15 mouse cellular contexts compared by ENCODE assay signal in the genomic region with DNA sequence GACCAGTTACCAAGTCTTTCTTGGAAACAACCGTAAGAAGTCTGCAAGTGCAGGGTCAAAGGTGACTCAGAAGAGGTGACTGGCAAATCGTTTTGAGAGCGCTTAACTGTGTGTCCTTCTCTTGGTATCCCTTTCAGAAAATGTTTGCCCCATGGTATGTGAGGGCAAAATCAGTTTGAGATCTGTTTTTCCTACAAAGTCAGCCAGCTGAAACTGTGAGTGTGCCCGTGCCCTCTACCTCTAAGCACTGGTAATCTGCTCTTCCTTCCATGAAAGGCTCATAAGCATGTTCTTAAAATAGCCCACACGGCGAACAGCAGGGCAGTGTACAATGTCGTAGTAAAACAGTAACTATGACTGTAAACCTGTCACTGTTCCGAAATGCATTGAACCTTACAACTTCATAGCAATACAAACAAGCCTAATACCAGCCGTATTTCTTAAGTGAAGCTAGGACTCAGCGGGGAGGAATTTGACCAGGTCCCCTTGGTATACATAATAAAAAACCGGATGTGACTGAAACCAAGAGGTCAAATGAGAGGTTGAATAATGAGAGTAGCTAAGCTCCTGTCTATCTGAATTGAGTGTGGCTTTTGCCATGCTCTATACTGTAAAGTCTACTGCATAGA. TPM values are rescaled to one million over a fixed set of nuclear protein-coding genes. Genes with fewer than 3 reads are reported as not detected.
A peak's percentile ranks its signal among the peaks of the same experiment; 100 is the strongest.
DNase-seq lines count a peak whose midpoint lies in the region; ATAC-seq lines count a peak whose summit lies in the region.
"Had no signal": no experiment of that assay in that cellular context is flagged by ENCODE, and none has a peak within 500 bp of the region (broad histone marks: within the 10 kb centered on the region; RNA-seq: fewer than 3 reads in every experiment).

No protein-coding gene starts in this region.

- H3K27ac ChIP-seq in liver, embryonic 15.5 days (replicated peaks): no peak overlapping the region; the same call in 1 of the 2 replicates
- peak overlapping the region; percentile 62 for H3K27ac ChIP-seq in intestine, embryonic 16.5 days (ENCODE audit: low read length)
- H3K27ac ChIP-seq: embryonic facial prominence, embryonic 12.5 days; hindbrain, embryonic 14.5 days; neural tube, embryonic 12.5 days had no signal

- H3K4me2 ChIP-seq in liver, embryonic 15.5 days: no peak overlapping the region
- peak overlapping the region; percentile 10; the same call in 1 of the 2 replicates for H3K4me2 ChIP-seq in intestine, embryonic 16.5 days (ENCODE audit: low read depth, low read length)
- H3K4me2 ChIP-seq: embryonic facial prominence, embryonic 12.5 days; hindbrain, embryonic 14.5 days; neural tube, embryonic 12.5 days had no signal

- WGBS in liver, embryonic 15.5 days (ENCODE audit: insufficient replicate concordance): 45% methylated on average over 11 of the region's 11 CpGs
- 25% methylated on average over 11 of the region's 11 CpGs for WGBS in intestine, embryonic 16.5 days

- peak; percentile 69 for ATAC-seq in liver, embryonic 15.5 days (ENCODE audit: insufficient read depth)
- ATAC-seq in intestine, embryonic 16.5 days: peak; percentile 91
- ATAC-seq: forebrain, postnatal 0 days had no signal

- no peaks in the 10 kb centered on the region for H3K9me3 ChIP-seq in liver, embryonic 15.5 days (replicated peaks)
- H3K9me3 ChIP-seq in intestine, embryonic 16.5 days (ENCODE audit: control insufficient read depth, low read length): no peaks in the 10 kb centered on the region
- H3K9me3 ChIP-seq: embryonic facial prominence, embryonic 12.5 days; neural tube, embryonic 12.5 days had no signal

- H3K36me3 ChIP-seq in liver, embryonic 15.5 days (replicated peaks): no peaks in the 10 kb centered on the region
- no peaks in the 10 kb centered on the region for H3K36me3 ChIP-seq in intestine, embryonic 16.5 days (ENCODE audit: control insufficient read depth, insufficient read depth, low read length)
- H3K36me3 ChIP-seq: embryonic facial prominence, embryonic 12.5 days; neural tube, embryonic 12.5 days had no signal

- no peak for DNase-seq in liver
- peak; percentile 71 to 92 for DNase-seq in kidney, postnatal 36 days
- DNase-seq in left cerebral cortex, postnatal 10 days (ENCODE audit: extremely low spot score in 1 of 2, low spot score in 2 of 2): no peak
- no peak for DNase-seq in adrenal gland, adult 18-20 months (ENCODE audit: low spot score in 2 of 2)
- no peak for DNase-seq in layer of hippocampus, postnatal 14 days (ENCODE audit: low spot score in 2 of 2)
- DNase-seq: adrenal gland, postnatal 25 days; cerebellum, adult 18-20 months; forebrain, postnatal 0 days; right cerebral cortex, postnatal 25 days; thymus, adult 18-20 months had no signal

- no peaks in the 10 kb centered on the region for H3K4me1 ChIP-seq in liver, embryonic 15.5 days (replicated peaks)
- H3K4me1 ChIP-seq in intestine, embryonic 16.5 days (ENCODE audit: control insufficient read depth, insufficient read depth, low read length): 0 out of 2 replicates have a peak, but pooled peaks cover 9% of the 10 kb centered on the region

- H3K4me3 ChIP-seq in liver, embryonic 15.5 days (replicated peaks): no peak overlapping the region
- no peak overlapping the region for H3K4me3 ChIP-seq in intestine, embryonic 16.5 days (ENCODE audit: low read length)
- H3K4me3 ChIP-seq: embryonic facial prominence, embryonic 12.5 days; neural tube, embryonic 12.5 days had no signal

- no peaks in the 10 kb centered on the region for H3K27me3 ChIP-seq in liver, embryonic 15.5 days
- H3K27me3 ChIP-seq in intestine, embryonic 16.5 days (replicated peaks; ENCODE audit: control insufficient read depth, insufficient read depth, low read length): no peaks in the 10 kb centered on the region
- H3K27me3 ChIP-seq: embryonic facial prominence, embryonic 12.5 days; neural tube, embryonic 12.5 days had no signal

- no peak overlapping the region for H3K9ac ChIP-seq in liver, embryonic 15.5 days
- H3K9ac ChIP-seq in intestine, embryonic 16.5 days (ENCODE audit: low read depth, low read length): no peak overlapping the region
- H3K9ac ChIP-seq: embryonic facial prominence, embryonic 12.5 days; forebrain, postnatal 0 days; hindbrain, embryonic 14.5 days; neural tube, embryonic 12.5 days had no signal

- intact Hi-C loops in left cerebral cortex, postnatal 10 days (cut with DNase I): no loop called here

RNA-seq across cellular contexts. Expression of gene Itgav, which starts 14.2 kb away (rescaled TPM):
- polyA plus RNA-seq in liver, embryonic 15.5 days (2015; fragmentation: Nextera tagmentation; extraction: Ambion mirVana): 10.7 and 12.4 TPM in 2 replicates
- polyA plus RNA-seq in intestine, embryonic 16.5 days (2015; fragmentation: Nextera tagmentation; extraction: Ambion mirVana): 39.6 and 45.7 TPM in 2 replicates
- total RNA-seq in left cerebral cortex, postnatal 10 days (2021): 10 to 100 TPM; 55.3 to 69.3 TPM
- 100 to 1,000 TPM in 1 of 2 experiments, 10 to 100 TPM in 1; 92.2 to 113 TPM for total RNA-seq in adrenal gland, adult 18-20 months (2021)
- 10 to 100 TPM; 48.5 to 69.0 TPM for total RNA-seq in layer of hippocampus, postnatal 14 days (2021)

Comparison
In these comparisons a context has a peak if more than half of its experiments do, and no peak if none do; other contexts are left out.
1. DNase-seq: peak in kidney, postnatal 36 days (2 of 2); none in liver (single experiment), left cerebral cortex, postnatal 10 days (0 of 2), adrenal gland, adult 18-20 months (0 of 2) and layer of hippocampus, postnatal 14 days (0 of 2).